Mouse (Mus musculus) testis, postnatal 10 days (tissue): ENCODE data around the gene Arfgef3.
"Not testable (repeated sequence)": the region's sequence is repeated elsewhere in the genome, so short reads cannot be mapped to it uniquely, and the experiment has no call there.

Source experiments
- DNase-seq: peaks from one replicate; pipeline ENCODE4 v3.0.0; 2021; ENCODE audit warnings: low spot score

Gene Arfgef3

DNA sequence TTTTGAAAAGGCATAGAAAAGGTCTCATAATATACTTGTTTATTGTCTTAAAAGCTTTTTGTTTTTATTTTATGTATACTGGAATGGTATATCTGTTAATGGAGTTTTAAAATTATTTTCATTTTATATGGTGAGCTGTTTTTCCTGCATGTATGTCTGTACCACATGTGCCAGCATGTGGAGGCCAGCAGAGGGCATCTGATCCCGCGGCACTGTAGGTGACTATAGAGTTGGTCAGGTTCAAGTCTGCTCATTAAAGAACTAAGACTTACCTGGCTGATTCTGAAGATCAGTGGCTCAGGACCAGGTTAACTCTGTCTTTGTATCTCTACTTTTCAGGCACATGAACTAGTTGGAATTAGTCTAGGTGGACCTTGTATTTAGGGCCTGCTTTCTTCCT is 171.2 kb downstream of the Arfgef3 start:
- DNase-seq = no peak

- peak; percentile 70 for DNase-seq
Observed at GRCm38 (mm10) chr10:18562940-18563339, 180.8 kb downstream of the Arfgef3 start.

GRCm38 (mm10) chr10:18561445-18561844 is 182.3 kb downstream of the Arfgef3 start:
- DNase-seq = no peak

GRCm38 (mm10) chr10:18559076-18559475 is 184.7 kb downstream of the Arfgef3 start:
- DNase-seq = not testable (repeated sequence)

- no peak for DNase-seq
Observed at GRCm38 (mm10) chr10:18549321-18550216, 194.2 kb downstream of the Arfgef3 start.

GRCm38 (mm10) chr10:18547381-18547780 is 196.4 kb downstream of the Arfgef3 start:
- no peak for DNase-seq

DNA sequence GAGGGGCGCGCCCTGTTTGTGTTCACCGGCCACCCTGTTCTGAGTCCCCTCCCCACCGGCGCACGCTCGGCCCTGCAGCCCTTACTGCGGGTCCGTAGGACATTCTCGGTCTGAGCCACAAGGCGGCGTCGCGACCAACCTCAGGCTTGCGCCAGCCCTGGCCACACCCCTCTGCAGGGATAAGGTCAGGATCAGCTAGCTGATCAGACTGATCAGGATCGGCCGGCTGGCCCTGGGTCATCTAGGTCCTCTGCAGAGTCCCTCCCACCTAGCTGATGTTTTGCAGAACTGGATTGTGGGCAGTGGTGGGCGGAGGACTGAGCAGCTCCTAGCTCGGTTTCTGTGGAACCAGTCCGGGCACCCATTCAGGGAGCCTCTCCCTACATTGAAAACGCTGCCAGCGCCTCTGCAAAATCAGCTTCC is 197.9 kb downstream of the Arfgef3 start, which contains the start of gene Hebp2:
Gene Hebp2 (minus strand): TSS at position 264 of the 423 bp plus-strand sequence.
- DNase-seq = peak; percentile 83

DNA sequence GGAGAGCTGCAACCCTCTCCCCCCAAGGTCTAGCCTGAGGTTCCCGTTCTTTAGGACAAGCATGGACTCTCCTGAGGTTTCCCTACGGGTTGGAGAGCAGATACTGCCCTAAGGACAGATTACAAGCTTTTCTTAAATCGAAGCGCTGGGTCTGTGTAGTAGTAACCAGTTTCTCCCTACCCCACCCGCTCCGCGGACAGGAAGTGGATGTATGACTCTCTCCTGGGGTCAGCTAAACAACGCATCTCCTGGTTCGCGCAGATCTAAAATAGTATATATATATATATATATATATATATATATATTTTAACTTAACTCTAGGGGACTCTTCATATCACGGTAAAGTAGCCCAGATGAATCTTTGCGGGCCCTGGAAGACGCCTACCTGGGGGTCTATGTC is 198.4 kb downstream of the Arfgef3 start:
- no peak for DNase-seq

DNA sequence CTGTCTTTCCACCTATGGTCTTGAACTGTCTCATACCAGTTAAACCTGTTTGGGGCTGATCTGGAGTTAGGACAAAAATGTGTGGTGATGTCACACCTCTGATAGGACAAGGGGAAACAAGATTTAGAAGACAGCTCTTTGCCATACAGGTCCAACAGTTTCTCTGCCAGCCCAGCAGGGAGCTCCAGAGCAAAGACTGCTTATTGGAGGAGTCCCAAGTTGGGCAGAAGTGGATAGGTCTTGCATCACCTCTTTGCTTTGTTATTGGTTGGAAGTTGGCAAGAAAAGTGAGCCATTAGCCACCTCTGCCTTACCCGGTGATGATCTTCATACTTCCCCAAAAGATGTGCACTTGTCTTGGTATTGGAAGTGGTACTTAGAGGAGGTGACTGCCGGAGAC is 206.9 kb downstream of the Arfgef3 start:
- DNase-seq = no peak

- no peak for DNase-seq
Observed at GRCm38 (mm10) chr10:18532293-18532692, 211.5 kb downstream of the Arfgef3 start.
